Mouse (Mus musculus) WW6 (cell line): ENCODE results near the gene 4933406M09Rik.
A peak's percentile ranks its signal among the peaks of the same experiment; 100 is the strongest.

Experiments
- DNase-seq: peaks from one replicate; pipeline ENCODE4 v3.0.0-alpha.2; 2013; ENCODE audit warnings: low read depth, low spot score

The 4933406M09Rik gene

GRCm38 (mm10) chr1:134381051-134381450, 4.7 kb upstream of the 4933406M09Rik start:
- DNase-seq: no peak

GRCm38 (mm10) chr1:134381795-134382625, 3.7 kb upstream of the 4933406M09Rik start:
- no peak for DNase-seq

DNA sequence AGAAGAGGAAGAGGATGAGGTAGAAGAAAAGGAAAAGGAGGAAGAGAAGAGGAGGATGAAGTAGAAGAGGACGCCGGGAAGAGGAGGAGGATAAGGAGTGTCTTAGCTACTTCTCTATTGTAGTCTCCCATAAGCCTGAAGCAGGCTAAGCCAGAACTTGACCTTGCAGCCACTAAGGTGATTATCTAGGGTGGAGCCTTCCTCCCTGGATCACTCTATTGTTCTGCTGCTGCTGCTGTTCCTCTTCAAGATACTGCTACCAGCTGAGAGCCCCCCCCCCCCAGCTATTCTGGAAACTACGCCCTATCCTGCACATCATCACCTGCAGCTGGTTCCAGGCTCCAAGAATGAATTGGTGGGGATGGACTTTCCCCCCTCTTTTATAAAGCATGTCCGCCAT, 1.2 kb upstream of the 4933406M09Rik start:
- DNase-seq: no peak

GRCm38 (mm10) chr1:134385176-134385575, 564 bp upstream of the 4933406M09Rik start:
- no peak for DNase-seq

- no peak for DNase-seq
These were observed 8.1 kb downstream of the 4933406M09Rik start for GRCm38 (mm10) chr1:134393827-134394226.

DNA sequence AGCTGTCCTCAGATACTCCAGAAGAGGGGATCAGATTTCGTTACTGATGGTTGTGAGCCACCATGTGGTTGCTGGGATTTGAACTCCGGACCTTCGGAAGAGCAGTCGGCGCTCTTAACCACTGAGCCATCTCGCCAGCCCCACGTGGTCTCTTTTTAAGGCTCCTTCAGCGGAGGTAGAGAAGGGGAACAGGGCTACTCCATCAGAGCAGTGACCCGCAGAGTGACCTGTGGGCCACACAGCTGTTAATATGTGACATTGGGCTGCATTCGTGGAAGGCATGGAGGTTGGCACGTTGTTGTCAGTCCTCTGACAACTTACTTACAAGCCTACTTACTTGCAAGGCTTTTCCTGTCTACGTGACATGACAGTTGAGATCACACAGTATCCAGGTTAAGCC, 12.5 kb downstream of the 4933406M09Rik start:
- DNase-seq: no peak

DNA sequence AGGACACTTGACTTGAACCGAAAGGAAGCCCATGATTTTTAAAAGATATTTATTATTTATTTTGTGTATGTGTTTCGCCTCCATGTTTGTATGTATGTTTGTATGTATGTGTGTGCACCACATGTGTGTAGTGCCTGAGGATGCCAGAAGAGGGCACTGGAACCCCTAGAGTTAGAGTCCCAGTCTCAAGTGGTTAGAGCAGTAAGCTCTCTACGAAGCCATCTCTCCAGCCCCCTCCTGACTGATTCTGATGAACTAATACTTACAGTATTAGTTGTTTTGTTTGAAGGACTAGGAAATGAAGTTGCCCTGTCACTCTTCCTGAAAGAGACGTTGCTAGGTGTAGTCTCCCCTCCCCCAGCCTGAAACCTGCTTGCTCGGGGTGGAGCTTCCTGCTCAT, 14.0 kb downstream of the 4933406M09Rik start:
- peak; percentile 64 for DNase-seq

- DNase-seq: peak; percentile 83
These were observed 20.0 kb downstream of the 4933406M09Rik start, which contains the start of gene Cyb5r1 for GRCm38 (mm10) chr1:134405509-134406413. TSS of gene Cyb5r1 (plus strand) at chr1:134405559.

- DNase-seq: no peak
These were observed 20.7 kb downstream of the 4933406M09Rik start for GRCm38 (mm10) chr1:134406414-134406771.

DNA sequence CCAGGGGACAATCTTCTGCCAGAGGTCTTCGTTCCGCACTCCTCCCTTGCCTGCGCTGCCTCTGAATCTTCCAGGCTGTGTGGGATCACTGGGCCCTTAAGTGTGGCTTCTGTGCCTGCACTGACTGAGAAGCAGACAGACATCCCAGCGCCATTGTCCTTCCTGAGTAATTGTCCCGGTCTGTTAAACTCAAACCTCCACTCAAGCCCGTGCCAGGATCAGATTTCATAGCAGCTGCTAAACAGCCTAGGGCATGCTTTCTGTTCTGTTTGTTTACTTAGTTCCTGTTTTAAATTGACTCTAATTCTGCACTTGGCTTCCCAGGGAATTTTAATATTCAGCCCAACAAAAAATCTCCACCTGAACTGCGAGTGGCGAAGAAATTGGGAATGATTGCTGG, 22.3 kb downstream of the 4933406M09Rik start:
- DNase-seq: no peak

- no peak for DNase-seq
These were observed 26.2 kb downstream of the 4933406M09Rik start for GRCm38 (mm10) chr1:134411706-134412629.

GRCm38 (mm10) chr1:134414038-134414437, 28.3 kb downstream of the 4933406M09Rik start:
- no peak for DNase-seq

GRCm38 (mm10) chr1:134414501-134415167, 28.9 kb downstream of the 4933406M09Rik start:
- DNase-seq: peak; percentile 48

- DNase-seq: peak; percentile 89
These were observed 29.6 kb downstream of the 4933406M09Rik start, which contains the start of gene Adipor1 for GRCm38 (mm10) chr1:134415168-134415831. TSS of gene Adipor1 (plus strand) at chr1:134415378.

GRCm38 (mm10) chr1:134418414-134418975, 32.8 kb downstream of the 4933406M09Rik start:
- DNase-seq: no peak

GRCm38 (mm10) chr1:134419176-134419575, 33.4 kb downstream of the 4933406M09Rik start:
- no peak for DNase-seq

DNA sequence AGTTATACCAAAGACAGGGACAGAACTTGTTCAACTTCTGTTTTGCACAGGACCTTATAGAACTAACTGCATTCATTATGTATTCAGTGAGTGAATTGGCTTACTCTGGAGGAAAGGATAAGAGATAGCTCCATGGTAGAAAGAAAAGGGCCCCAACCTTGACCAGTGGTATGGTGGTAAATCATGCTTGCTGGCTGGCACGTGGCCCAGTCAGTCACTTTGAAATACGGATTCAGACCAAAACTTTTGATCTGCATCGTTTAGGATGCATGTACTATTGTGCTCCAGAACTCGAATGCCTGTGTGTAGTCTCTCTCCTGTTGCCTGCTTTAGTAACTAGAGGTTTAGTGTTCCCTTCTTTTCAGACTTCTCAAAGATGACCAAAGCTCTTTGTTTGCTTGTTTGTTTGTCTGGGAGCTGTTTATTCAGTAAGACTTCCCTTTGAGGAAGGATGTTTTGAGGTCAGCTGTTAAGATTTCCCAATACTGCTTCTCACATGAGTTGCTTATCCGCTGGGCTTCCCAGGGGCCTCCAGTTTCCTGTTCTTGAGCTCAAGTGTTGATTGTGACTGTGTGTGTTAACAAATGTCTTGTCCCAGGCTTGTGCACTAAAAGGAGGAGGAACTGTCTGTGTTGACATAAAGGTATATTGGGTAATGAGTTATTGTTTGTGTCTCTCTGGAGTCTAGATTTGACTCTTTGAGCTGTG, 34.2 kb downstream of the 4933406M09Rik start:
- no peak for DNase-seq

GRCm38 (mm10) chr1:134423911-134424310, 38.2 kb downstream of the 4933406M09Rik start:
- no peak for DNase-seq

- no peak for DNase-seq
These were observed 40.5 kb downstream of the 4933406M09Rik start for GRCm38 (mm10) chr1:134426289-134426688.
